Mouse (Mus musculus): Measurements from ENCODE around the gene Perp. TPM values are rescaled to one million over a fixed set of nuclear protein-coding genes. Genes with fewer than 3 reads are reported as not detected.

Gene Perp
- polyA plus RNA-seq, 1 experiment: not detected

DNA sequence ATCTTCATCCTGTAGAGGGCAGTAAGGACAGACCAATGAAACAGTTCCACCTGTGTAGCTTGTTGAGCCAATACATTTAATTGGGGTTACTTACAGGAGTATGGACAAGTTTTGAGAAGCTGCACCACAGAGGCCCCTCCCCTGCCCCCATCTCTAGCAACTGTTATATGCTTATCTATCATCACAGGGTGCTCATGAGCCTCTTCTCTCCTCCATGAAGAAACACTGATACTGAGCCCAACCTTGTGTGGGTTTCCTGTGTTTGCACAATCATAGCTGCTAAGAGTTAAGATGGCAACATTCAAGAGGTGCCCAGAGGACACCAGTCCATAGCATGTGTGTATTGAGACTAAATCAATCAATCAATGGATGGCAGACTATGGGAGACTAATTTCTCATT, 46.3 kb downstream of the Perp start:
- no peak for TF ChIP-seq GATA1 (IDR thresholded peaks at IDR 0.05; ENCODE audit: low read length)

DNA sequence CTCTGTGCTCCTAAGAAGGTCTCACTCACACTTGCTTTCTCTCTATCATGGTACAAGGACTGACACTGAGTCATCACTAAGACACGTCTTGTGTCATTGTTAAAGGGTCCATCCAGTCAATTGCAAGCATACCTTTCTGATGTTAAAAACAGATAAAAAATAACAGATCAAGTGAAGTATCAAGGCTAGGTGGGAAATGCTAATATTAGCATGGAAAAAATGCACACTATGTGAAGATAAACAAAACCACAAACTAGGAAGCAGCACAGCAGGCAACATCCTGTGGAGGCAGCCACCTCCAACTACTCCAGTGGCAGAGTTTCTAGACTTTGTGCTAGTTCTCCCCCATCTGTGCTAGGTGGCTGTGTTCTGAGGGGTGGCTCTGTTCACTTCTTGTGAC, 47.3 kb downstream of the Perp start:
- no peak for TF ChIP-seq GATA1 (IDR thresholded peaks at IDR 0.05; ENCODE audit: low read length)

GRCm38 (mm10) chr10:18894259-18895166, 49.7 kb downstream of the Perp start:
- no peak for TF ChIP-seq GATA1 (IDR thresholded peaks at IDR 0.05; ENCODE audit: low read length)

- TF ChIP-seq GATA1 (IDR thresholded peaks at IDR 0.05; ENCODE audit: low read length): no peak
These were observed 59.3 kb downstream of the Perp start for GRCm38 (mm10) chr10:18904108-18904507.

Other genes starting within 250 kb of the Perp start
- not detected in 2 replicates for gene Arfgef3, start 101.1 kb upstream of the Perp start, polyA plus RNA-seq (2012)
- not detected in 2 replicates for gene Gm4922, start 58.2 kb upstream of the Perp start, polyA plus RNA-seq (2012)
- gene Tnfaip3, start 170.6 kb downstream of the Perp start, polyA plus RNA-seq (2012): 1.1 TPM in 2 replicates